Mouse (Mus musculus): ENCODE results near the gene Senp6.
"Not testable (repeated sequence)": the region's sequence is repeated elsewhere in the genome, so short reads cannot be mapped to it uniquely, and the experiment has no call there.

The Senp6 gene

DNA sequence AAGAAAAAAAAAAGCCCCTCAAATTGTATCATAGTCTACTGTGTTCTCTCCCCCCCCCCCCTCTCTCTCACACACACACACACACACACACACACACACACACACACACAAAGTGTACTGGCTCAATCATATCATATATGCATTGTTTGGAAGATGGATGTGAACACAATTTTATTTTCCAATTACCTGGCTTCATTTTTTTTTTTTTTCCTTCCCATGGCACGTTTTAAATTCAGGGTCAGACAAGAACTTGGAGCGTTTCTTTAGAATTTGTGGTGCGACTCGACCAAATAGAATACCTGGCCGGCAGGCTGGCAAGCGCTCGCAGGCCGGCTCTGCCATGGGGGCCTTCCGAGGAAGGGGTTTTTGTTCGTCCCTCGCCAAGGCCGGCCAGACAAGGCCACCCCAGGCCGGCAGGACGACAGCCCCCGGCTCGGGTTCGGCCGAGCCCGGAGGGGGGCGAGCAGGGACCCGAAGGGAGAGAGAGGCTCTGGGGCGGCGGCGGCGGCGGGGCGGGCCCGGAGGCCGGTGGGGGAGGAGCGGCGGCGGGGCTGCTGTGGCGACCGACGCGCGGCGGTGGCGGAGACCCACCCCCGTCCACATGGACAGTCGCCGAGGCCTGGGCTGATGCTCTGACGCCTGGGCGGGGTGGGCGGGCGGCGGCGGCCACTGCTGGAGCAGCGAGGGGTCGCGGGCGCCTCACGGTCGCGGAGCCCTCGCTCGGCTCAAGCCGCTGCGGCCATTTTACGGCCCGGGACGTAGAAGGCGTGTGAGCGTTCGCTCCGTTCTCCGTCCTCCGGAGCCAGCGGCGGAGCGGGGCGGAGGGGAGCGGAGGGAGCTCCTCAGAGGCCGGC, at the start of gene Senp6:
Gene Senp6 (plus strand): TSS at position 537 of the 854 bp plus-strand sequence.
- DNase-seq, result peak in 1 of 2 experiments; percentile 79

DNA sequence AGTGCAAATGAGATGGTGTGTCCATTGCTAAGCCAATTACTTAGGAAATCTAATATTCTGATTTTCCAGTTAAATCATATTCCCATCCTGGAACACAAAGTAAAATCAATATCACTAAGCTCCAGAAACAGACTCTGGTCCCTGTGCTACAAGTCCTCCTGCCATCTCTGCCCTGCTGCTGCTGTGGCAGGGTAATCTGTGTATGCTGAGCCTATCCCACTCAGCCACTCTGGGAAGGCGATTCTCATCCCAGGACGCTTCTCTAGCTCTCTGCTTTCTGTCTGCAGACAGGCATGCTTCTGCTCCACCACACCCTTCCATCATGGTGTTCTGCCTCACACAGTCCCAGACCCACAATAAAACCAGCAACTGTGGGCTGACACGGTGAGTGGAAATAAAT, 46.3 kb upstream of the Senp6 start:
- no peak for DNase-seq

DNA sequence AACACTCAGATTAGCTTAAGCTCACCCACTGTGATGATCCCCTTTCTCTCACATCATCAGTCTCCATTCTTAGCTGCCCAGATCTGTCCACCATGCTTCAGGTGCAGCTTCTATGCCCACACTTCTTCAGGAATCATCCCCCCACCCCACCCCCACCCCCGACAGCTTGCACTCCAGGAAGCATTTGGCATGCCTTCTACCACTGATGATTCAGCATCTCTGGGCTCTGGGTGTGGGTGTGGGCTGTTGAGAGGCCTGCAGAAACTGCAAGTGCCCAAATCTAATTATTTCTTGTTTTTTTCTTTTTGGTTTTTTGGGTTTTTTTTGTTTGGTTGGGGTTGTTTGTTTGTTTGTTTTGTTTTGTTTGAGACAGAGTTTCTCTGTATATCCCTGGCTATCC, 45.1 kb upstream of the Senp6 start:
- DNase-seq, result no peak

DNA sequence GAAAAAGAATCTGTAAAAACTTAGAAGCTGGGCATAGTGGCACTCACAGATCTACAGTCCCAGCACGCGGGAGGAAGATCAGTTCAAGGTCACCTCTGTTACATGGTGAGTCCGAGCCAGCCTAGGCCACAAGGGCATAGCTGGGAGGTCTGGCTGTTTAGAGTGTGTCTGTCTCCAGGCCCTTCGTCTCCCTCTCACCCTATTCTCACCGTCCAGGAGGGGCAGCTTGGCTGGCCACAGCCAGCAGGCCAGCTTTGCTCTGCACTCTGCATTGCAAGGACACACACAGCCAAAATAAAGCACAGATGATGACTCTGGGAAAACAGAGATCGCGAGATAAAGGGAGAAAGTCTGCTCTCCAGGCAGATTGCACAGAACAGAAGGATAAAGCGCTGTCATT, 43.9 kb upstream of the Senp6 start:
- DNase-seq, result no peak

DNA sequence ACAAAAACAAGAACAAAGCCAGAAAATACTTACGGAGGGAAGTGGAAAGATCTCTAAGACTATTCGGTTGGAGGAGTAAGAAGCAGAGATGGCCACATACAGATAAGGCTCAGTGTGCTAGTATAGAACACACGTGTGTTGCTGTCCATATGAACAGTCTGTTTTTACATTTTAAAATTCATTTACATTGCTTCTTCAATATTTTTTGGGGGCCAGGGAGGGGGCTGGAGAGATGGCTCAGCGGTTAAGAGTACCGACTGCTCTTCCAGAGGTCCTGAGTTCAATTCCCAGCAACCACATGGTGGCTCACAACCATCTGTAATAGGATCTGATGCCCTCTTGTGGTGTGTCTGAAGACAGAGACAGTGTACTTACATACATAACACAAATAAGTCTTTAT, 41.4 kb upstream of the Senp6 start:
- DNase-seq, result not testable (repeated sequence)

DNA sequence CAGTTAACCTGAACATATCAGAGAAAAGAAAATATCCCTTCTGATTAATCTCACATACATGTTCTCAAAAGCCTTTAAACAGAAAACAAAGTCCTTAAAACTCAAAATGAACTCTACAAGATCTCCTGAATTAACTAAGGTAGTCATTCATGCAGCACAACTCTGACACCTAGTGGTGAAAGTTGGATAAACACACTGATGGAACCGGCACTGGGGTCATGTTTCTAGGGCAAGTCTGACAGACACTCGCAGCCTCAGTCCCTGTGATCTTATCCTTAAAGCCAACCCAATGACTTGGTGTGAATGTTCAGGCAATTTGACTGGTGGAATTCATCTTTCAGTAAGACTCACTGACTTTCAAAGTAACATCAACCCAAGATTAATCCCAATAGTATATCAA, 40.7 kb upstream of the Senp6 start:
- DNase-seq, result peak; percentile 69 to 71

DNA sequence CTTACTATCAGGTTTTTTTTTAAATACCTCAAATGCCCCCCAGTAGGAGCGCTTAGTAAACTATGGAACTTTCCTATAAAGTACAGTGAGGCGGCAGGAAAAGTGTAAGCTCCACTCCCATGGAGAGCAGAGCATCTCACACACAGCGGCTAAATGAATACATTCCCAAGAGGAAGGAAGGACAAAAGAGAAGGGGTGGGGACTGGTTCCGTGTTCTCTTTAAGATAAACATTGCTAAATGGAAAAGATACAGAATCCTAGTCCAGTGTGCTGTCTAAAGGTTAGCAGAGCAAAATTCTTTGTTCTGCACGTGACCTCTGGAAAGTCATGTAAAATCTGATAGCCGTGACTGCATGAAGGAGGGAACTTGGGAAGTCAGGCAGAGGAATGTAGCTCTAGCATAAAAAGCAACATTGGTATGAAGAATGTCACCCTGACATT, 40.1 kb upstream of the Senp6 start:
- no peak for DNase-seq

DNA sequence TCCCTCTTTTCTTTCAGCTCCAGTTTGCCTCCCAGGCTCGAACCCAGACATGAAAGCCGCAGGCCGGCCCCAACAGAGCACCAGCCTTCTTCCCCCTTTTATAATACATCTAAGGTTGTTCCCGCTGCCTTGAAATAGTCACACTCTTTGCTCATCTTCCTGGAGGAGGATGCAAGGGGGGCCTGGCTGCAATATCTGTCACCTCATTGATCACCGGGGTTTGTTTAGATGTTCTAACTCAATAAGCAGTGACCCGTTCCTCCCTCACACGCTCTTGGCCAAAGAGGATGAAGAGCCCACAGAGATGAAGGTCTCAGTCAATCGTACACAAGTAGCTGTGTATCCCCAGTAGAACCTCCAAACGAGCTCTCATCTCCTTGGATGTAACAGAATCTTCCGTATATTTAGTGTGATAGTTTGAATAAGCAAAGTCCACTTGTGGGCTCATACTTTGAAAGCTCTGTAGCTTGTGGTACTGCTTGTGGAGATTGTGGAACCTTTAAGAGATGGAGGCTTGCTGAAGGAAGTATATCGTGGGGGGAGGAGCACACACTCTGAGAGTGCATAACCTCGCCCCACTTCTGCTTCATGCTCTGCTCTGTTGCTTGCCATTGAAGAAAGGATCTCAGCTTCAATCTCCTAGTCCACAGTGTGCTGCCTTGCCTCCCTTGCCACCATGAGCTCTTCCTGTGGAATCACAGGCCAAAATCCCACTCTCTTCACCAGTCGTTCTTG, 29.3 kb upstream of the Senp6 start:
- DNase-seq, result no peak

DNA sequence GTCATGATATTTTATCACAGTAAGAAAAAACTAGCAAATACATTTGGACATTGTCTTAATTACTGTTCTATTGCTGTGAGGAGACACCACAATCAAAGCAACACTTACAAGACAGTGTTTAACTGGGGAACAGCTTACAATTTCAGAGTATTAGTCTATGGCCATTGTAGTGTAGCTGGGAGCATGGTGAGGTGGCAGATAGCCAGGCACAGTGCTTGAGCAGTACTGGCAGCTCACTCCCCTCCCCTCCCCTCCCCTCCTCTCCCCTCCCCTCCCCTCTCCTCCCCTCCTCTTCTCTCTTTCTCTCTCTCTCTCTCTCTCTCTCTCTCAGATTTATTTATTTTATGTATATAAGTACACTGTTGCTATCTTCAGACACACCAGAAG, 28.7 kb upstream of the Senp6 start:
- DNase-seq, result peak in 1 of 2 experiments; percentile 3

DNA sequence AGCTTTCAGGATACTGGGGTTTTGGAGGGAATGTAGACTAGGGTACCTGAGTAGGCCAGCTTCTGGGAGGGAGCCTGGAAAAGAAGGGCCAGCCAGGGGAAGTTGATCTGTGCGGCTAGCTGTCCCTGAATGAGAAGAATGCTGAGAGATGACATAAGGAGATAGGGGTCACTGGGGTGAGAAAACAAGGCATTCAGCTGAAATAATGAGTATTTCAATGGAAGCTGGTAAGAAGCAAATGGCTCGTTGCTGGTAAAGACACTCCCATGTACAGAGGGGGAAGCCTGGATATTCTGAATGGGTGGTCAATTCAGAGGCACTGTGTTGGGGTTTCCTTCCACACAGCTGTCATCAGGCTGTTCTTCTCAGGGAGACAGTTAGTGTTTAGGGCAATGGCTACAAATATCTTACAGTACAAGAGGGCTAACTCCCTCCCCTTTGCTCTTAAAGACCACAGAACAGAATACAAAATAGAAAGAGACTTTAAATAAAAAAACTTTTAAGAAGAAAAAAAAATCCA, 27.3 kb upstream of the Senp6 start:
- DNase-seq, result no peak

DNA sequence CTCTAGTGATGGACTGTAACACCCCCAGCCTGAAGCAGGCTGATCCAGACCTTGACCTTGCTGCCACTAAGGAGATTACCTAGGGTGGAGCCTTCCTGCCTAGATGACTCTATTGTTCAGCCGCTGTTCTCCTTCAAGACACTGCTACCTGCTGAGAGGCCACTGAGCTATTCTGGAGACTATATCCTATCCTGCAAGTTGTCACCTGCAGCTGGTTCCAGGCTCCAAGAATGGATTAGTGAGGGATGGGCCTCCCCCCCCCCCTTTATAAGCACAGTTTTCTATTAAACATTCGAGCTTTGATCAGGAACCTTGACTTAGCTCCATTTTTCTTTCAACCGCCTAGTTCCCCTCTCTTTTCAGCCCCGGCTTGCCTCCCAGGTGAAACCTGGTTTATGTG, 22.4 kb upstream of the Senp6 start:
- DNase-seq, result not testable (repeated sequence)

DNA sequence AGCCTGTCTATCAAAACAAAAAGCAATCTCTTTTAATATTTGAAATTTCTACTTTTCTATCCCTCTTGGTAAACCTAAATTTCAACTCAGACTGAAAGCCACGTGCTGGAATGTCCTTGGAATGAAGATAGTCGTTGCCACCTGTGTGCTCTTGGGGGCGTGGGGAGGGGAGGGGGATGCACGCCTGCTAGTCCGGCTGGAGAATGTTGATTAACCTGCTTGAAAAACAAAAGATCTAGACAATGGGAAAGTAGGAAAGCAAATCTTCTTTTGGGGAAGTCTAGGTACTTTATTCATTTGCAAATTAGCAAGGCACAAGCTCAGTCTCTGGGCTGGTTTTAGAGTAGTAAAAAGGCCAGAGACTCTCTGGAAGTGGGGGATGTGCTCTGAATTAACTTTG, 17.4 kb upstream of the Senp6 start:
- DNase-seq, result not testable (repeated sequence)

DNA sequence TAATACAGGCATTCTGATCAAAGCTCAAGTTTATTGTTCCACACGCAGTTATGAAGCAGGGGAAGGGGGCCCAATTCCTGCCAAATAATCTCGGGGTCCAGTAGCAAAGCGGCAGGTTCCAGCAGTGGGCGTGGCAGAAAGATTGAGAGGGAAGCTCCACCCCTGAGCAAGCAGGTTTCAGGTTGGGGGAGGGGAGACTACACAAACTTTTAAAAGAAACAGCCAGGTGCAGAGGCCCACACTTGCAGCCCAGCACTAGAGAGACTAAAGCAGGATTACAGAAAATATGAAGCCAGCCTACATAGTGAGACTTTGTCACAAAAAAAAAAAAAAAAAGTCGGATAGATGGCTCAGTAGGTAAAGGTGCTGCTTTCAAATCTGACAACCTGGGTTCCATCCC, 13.8 kb upstream of the Senp6 start:
- DNase-seq, result no peak

DNA sequence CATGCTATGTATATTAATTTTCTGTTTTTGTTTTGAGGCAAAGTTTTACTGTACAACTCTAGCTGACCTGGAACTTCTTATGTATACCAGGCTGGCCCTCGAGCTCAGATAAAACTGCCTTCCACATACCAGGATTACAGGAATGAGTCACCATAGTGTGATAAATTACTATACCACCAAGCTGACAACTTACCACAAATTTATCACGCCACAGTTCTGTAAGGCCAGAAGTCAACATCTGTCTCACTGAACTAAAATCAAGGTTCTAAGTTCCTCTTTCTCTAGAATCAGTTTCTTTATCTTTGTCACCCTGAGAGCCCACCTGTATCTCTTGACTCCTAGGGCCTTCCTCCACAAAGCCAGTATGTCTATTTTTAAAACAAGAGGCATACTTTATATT, 9.0 kb upstream of the Senp6 start:
- no peak for DNase-seq

DNA sequence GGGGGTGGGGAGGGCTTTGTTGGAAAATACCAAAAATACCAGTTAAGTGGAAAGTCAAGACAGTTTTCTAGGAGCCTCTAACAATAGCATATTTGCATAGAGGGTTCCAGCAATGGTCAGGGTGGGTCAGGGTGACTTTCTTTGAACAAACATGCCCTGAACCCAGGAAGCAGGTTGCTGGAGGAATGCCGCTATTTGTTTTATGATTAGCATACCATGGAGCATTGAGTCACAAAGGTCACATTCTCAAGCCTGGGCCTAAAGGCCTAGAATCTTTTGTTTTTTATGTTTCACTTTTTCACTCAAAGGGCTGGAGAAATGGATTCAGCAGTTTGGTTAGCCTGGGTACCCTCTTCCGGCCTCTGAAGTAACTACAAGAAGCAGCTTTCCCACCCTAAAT, 1.2 kb upstream of the Senp6 start:
- not testable (repeated sequence) for DNase-seq

DNA sequence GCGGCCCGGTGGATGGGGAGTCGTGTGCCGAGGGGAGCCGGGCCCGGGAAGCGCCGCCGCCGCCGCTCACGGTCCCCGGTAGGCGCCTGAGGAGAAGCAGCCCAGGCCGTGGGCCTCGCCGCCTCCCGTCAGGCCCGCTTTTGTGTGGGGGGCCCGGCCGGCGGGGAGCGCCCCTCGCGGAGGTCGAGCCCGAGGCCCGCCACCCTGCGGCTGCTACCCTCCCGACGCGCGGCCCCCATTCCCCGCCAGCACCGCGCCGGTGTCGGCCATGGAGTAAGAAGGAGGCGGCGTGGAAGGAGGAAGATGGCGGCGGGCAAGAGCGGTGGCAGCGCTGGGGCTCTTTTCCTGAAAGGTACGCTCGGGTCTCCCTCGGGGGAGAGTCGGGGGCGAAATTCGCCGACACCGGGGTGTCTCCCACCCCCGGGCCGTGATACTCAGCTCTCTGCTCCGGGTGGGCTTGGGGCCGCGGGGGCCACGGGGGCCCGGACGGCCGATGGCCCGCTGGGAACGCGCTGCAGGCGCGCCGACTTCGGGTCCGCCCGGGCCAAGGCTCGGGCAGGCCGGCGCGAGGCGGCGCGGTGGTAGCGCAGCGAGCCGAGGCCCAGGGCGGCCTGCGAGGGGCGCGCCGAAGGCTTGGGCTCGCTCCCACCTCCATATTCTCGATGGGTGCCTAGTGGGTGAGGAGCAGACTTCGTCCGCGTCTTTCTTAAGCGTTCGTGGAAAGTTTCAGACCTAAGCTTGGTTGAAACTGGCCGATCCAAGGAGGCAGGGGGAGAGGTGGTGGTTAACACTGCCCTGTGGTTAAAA, 721 bp downstream of the Senp6 start:
- DNase-seq, result peak; percentile 68 to 86

DNA sequence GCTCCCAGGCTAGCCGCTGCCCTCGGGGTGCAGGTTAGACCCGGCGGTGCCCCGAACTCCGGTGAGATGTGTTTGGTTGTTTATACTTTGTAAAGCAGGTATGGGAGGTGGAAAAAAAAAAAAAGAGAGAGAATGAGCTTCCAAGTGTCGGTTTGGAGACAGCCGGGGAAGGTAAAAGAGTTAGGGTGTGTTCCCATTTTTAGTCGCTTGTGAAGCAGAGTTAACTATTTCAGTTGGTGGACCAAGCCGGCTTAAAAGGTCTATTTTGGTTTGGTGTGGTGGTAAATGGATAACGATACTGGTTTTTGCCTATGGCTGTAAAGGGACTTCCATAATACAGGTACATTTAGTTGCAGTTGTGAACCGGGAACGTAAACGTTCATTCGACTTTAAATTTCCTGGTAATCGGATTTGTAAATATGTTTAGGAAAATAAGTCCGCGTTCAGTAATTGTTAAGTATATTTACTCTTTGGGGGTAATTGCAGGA, 1.4 kb downstream of the Senp6 start:
- no peak for DNase-seq

DNA sequence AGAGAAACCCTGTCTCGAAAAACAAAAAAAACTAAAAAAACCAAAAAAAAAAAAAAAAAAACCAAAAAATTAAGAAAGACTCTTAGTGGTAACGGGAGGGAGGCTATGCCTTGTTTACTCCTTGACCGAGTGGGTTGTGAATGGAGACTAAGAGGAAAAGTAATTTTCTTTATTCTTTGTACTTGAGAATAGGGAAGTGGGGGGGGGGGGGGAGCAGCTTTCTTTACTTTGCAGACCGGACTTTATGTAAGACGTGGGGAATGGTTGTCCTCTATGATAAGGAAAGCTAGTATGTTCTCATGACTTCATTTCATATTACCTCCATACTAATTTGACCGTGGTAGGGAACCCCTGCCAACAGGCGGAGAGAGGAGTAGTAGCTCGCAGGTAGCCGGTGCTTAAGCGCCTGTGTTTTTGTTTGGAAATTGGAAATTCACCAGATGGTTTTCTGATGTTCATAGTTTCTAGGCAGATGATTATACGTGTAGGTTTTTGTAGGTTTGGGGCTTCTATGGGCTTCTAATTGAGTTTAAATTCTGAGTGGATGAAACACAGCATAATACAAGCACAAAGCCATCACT, 2.1 kb downstream of the Senp6 start:
- DNase-seq, result peak in 1 of 2 experiments; percentile 17

DNA sequence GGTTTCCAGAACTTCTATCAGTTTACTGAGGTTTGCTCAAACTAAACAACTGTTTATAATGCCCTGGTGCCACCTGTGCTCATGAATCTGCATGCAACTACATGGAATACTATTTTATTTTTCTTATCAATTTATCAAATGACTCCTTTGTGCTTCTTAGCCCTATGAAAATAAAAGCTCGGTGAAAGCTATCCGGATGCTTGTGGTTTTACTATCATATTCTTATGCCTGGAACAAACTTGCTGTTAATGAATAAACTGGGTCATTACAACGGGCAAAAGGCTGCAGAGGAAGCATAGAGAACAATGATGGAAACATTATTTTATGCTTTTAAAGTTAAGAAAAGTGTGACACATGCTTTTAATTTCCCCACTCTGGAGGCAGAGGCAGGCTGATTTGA, 3.3 kb downstream of the Senp6 start:
- DNase-seq, result no peak

DNA sequence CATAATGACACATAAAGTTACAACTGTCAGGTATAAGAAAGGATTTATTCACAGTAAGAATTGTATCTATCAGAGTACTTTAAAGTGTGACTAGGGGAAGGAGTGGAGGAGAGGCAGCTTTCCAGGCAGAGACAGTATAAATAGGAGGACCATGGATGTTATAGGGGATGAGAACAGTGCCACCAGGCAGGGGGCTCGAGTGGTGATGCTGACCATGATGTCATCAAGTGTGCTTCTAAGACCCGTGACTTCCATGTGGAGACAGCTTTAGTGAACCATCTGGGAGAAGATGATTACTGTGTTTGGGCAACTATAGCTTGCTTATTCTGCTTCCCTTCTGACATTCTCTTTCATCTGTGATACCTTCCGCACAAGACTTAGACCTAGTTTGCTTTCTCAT, 4.9 kb downstream of the Senp6 start:
- DNase-seq, result no peak

DNA sequence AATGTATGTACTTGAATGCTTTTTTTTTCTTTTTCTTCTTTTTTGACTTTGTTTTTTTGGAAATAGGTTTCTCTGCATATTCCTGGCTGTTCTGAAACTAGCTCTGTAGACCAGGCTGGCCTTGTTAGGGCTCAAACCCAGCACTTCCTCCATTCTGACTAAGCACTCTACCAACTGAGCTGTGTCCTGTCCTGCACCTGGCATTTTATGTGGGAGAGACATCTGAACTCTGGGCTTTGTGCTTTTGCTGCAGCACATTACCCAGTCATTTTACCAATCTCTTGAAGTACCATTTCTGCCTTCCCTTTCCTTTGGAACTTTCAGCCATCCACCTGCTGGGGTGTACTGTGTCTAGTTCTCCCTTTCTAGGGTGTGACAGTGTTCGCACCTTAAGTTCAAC, 7.4 kb downstream of the Senp6 start:
- no peak for DNase-seq

DNA sequence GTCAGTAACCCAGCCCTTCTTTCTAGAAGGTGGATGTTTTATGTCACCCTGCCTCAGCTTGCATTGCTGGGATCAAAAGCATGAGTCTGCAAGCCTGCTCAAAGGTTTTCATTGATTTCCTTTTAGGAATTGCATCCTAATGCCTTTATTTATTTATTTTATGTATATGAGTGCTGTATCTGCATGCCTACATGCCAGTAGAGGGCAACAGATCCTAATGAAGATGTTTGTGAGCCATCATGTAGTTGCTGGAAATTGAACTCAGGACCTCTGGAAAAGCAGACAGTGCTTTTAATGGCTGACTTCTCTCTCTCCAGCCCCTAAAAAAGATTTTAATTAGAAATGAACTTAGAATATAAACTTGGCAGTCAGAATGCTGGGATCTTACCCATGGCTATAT, 8.2 kb downstream of the Senp6 start:
- DNase-seq, result no peak

DNA sequence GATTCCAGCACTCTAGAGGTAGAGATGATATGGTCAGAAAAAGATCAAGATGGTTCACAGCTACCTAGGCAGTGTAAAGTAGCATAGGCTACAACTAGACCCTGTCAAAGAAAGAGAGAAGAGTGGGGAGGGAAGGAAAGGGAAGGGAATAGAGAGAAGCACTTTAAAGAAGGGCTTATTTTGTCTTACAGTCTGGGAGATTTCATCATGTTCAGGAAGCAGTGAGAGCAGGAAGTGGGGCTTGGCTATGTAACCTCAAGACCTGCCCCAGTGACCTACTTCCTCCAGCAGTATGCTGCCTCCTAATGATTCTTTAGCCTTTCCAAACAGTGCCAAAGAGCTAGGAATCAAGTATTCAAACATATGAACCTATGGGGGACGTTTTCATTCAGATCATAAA, 14.2 kb downstream of the Senp6 start:
- no peak for DNase-seq

All from cerebellum, postnatal 14 days (tissue).